Mouse (Mus musculus): ENCODE data around the gene 1700013F07Rik. TPM values are rescaled to one million over a fixed set of nuclear protein-coding genes. Genes with fewer than 3 reads are reported as not detected.

1700013F07Rik gene
- polyA plus RNA-seq, 1 experiment from 2014 or later: 0.28 TPM

DNA sequence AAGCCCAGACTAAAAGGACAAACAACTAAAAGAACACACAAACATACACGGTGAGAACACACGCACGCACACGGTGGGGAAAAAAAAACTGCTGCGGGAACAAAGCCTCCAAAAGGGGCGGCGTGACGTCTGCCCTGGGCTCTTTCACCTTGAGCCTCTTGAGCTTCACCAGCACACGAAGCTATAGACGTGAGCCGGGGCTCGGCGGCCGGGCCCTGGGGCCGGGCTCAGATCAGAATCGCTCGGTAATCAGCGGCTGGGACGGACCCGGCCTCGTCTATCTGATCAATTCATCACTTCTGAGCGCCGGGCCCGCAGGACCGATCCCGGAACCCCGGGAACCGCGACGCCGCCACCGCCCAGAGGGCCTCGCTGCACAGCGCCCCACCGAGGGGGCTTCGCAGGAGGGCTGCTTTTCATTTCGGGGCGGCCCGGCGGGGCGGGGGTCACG is 20.2 kb downstream of the 1700013F07Rik start:
- WGBS: under 1% methylated on average over 42 of the region's 42 CpGs
- H3K36me3 ChIP-seq (ENCODE audit: insufficient read depth): peaks cover 24% of the 10 kb centered on the region
- no peaks in the 10 kb centered on the region for H3K4me1 ChIP-seq (ENCODE audit: insufficient read depth)
- H3K9me3 ChIP-seq (ENCODE audit: low read depth, low read length): no peaks in the 10 kb centered on the region
- H3K4me3 ChIP-seq (ENCODE audit: low read depth, low read length): peak overlapping the region; percentile 88
- no peak for TF ChIP-seq CTCF (IDR thresholded peaks at IDR 0.05; ENCODE audit: low read depth)
- H3K9ac ChIP-seq: peak overlapping the region; percentile 98
- H3K4me2 ChIP-seq: peak overlapping the region; percentile 79
- peak overlapping the region; percentile 83 for H3K27ac ChIP-seq (ENCODE audit: low read depth)
- DNase-seq: peak; percentile 50
- H3K27me3 ChIP-seq (ENCODE audit: insufficient read depth, low read length): no peaks in the 10 kb centered on the region
- ATAC-seq (ENCODE audit: insufficient read depth): peak; percentile 71

DNA sequence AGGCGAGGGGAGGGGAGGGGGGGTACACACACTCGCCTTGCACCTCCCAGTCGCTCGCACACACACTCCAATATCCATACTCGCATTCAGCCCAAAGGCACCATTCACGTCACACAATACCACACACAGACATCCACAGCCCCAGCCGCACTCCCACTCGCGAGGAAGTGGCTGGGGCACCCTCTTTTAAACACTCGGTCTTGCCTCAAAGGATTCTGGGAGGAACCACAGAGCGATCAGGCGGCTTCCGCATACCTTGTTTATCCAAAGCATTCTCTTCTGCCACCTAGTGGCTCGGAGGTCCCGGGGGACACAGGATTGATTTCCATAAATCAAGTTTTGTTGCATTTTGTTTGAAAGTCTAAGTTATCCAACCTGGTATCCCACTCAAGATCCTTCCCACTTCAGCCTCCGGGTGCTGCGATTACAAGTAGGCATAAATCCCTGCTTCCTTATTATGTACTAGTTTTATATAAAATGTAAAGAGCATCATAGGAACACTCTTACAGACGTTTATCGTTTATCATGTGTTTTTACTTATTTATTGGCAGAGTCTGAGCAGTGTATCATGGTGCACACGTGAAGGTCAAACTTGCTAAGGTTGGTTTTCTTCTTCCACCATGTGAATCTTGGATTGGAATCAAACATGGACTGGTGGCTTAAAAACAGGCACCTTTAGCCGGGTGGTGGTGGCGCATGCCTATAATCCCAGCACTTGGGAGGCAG is 20.8 kb downstream of the 1700013F07Rik start:
- ATAC-seq (ENCODE audit: insufficient read depth) (peak; percentile 97), DNase-seq (peak; percentile 98)
- H3K36me3 ChIP-seq (ENCODE audit: insufficient read depth): peaks cover 28% of the 10 kb centered on the region
- peak overlapping the region; percentile 88 for H3K4me3 ChIP-seq (ENCODE audit: low read depth, low read length)
- no peaks in the 10 kb centered on the region for H3K4me1 ChIP-seq (ENCODE audit: insufficient read depth)
- peak overlapping the region; percentile 98 for H3K9ac ChIP-seq
- H3K27me3 ChIP-seq (ENCODE audit: insufficient read depth, low read length): no peaks in the 10 kb centered on the region
- H3K9me3 ChIP-seq (ENCODE audit: low read depth, low read length): no peaks in the 10 kb centered on the region
- peak overlapping the region; percentile 79 for H3K4me2 ChIP-seq
- TF ChIP-seq CTCF (IDR thresholded peaks at IDR 0.05; ENCODE audit: low read depth): peak; percentile 92
- WGBS: 16% methylated on average over 22 of the region's 22 CpGs
- H3K27ac ChIP-seq (ENCODE audit: low read depth): peak overlapping the region; percentile 83

DNA sequence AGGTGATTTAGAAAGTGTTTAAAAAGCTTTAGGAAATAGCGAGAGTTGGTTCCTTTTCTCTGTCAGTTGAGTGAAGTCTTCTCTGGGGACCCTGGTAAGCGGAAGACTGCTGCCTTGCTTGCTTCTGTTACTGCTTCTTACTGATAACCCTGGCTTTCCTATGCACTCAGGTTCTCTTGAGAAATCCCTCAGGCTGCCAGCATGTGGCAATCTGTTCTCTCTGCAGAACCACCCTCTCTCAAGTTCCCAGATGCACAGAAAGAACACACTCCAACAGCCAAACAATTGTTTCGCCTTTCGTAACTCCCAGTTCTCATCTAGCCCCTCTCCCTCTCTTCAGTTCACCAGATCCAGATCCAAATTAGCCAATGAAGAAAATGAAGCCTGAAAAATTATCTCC is 23.9 kb downstream of the 1700013F07Rik start:
- no peak for ATAC-seq (ENCODE audit: insufficient read depth)
- WGBS: 87% methylated on average over 4 of the region's 4 CpGs
- no peaks in the 10 kb centered on the region for H3K9me3 ChIP-seq (ENCODE audit: low read depth, low read length)
- TF ChIP-seq CTCF (IDR thresholded peaks at IDR 0.05; ENCODE audit: low read depth): no peak
- peaks cover 35% of the 10 kb centered on the region for H3K36me3 ChIP-seq (ENCODE audit: insufficient read depth)
- no peak for DNase-seq
- H3K27me3 ChIP-seq (ENCODE audit: insufficient read depth, low read length): no peaks in the 10 kb centered on the region
- no peak overlapping the region for H3K4me3 ChIP-seq (ENCODE audit: low read depth, low read length)
- H3K9ac ChIP-seq: no peak overlapping the region
- H3K4me1 ChIP-seq (ENCODE audit: insufficient read depth): peaks cover 4% of the 10 kb centered on the region; the same call in 1 of the 2 replicates
- no peak overlapping the region for H3K4me2 ChIP-seq
- no peak overlapping the region for H3K27ac ChIP-seq (ENCODE audit: low read depth)

- Histone ChIP-seq H3K9me3 (ENCODE audit: low read depth, low read length) (no peaks in the 10 kb centered on the region), H3K9ac (peak within 1 kb of the TSS; percentile 79), H3K4me2 (peak within 1 kb of the TSS; percentile 95), H3K27ac (ENCODE audit: low read depth) (peak within 1 kb of the TSS; percentile 94), H3K27me3 (ENCODE audit: insufficient read depth, low read length) (no peaks in the 10 kb centered on the region), H3K36me3 (ENCODE audit: insufficient read depth) (peaks cover 28% of the 10 kb centered on the region), H3K4me3 (ENCODE audit: low read depth, low read length) (peak within 1 kb of the TSS; percentile 82), H3K4me1 (ENCODE audit: insufficient read depth) (peaks cover 5% of the 10 kb centered on the region; the same call in 1 of the 2 replicates)
- WGBS: under 1% methylated on average over 45 of the region's 45 CpGs
- peak; percentile 100 for DNase-seq
- TF ChIP-seq CTCF (IDR thresholded peaks at IDR 0.05; ENCODE audit: low read depth): no peak
- ATAC-seq (ENCODE audit: insufficient read depth): peak; percentile 98
These were observed 28.3 kb downstream of the 1700013F07Rik start, which contains the start of gene Tmem167b for GRCm38 (mm10) chr3:108562133-108562730. Gene Tmem167b (minus strand): TSS chr3:108562466.

- DNase-seq: peak; percentile 73
- TF ChIP-seq CTCF (IDR thresholded peaks at IDR 0.05; ENCODE audit: low read depth): peak; percentile 49
These were observed 28.9 kb downstream of the 1700013F07Rik start for GRCm38 (mm10) chr3:108562777-108563271.

GRCm38 (mm10) chr3:108563309-108563708 is 29.4 kb downstream of the 1700013F07Rik start:
- Histone ChIP-seq H3K4me3 (ENCODE audit: low read depth, low read length) (peak overlapping the region; percentile 82), H3K27ac (ENCODE audit: low read depth) (peak overlapping the region; percentile 94), H3K9ac (peak overlapping the region; percentile 48), H3K4me1 (ENCODE audit: insufficient read depth) (peaks cover 5% of the 10 kb centered on the region; the same call in 1 of the 2 replicates), H3K36me3 (ENCODE audit: insufficient read depth) (peaks cover 19% of the 10 kb centered on the region; the same call in 1 of the 2 replicates), H3K4me2 (peak overlapping the region; percentile 95), H3K9me3 (ENCODE audit: low read depth, low read length) (no peaks in the 10 kb centered on the region), H3K27me3 (ENCODE audit: insufficient read depth, low read length) (no peaks in the 10 kb centered on the region)
- 4% methylated on average over 4 of the region's 4 CpGs for WGBS
- DNase-seq: peak; percentile 96
- TF ChIP-seq CTCF (IDR thresholded peaks at IDR 0.05; ENCODE audit: low read depth): peak; percentile 83
- ATAC-seq (ENCODE audit: insufficient read depth): peak; percentile 21

More at GRCm38 (mm10) chr3:108562777-108563271, 28.9 kb downstream of the 1700013F07Rik start:
- peak overlapping the region; percentile 94 for H3K27ac ChIP-seq (ENCODE audit: low read depth)
- peak overlapping the region; percentile 95 for H3K4me2 ChIP-seq
- H3K27me3 ChIP-seq (ENCODE audit: insufficient read depth, low read length): no peaks in the 10 kb centered on the region
- H3K36me3 ChIP-seq (ENCODE audit: insufficient read depth): peaks cover 24% of the 10 kb centered on the region
- peaks cover 5% of the 10 kb centered on the region; the same call in 1 of the 2 replicates for H3K4me1 ChIP-seq (ENCODE audit: insufficient read depth)
- peak overlapping the region; percentile 82 for H3K4me3 ChIP-seq (ENCODE audit: low read depth, low read length)
- H3K9me3 ChIP-seq (ENCODE audit: low read depth, low read length): no peaks in the 10 kb centered on the region
- 8% methylated on average over 15 of the region's 15 CpGs for WGBS
- H3K9ac ChIP-seq: peak overlapping the region; percentile 48
- ATAC-seq (ENCODE audit: insufficient read depth): peak; percentile 66
